ENCODE assay signal across 8 mouse cellular contexts in the genomic region with DNA sequence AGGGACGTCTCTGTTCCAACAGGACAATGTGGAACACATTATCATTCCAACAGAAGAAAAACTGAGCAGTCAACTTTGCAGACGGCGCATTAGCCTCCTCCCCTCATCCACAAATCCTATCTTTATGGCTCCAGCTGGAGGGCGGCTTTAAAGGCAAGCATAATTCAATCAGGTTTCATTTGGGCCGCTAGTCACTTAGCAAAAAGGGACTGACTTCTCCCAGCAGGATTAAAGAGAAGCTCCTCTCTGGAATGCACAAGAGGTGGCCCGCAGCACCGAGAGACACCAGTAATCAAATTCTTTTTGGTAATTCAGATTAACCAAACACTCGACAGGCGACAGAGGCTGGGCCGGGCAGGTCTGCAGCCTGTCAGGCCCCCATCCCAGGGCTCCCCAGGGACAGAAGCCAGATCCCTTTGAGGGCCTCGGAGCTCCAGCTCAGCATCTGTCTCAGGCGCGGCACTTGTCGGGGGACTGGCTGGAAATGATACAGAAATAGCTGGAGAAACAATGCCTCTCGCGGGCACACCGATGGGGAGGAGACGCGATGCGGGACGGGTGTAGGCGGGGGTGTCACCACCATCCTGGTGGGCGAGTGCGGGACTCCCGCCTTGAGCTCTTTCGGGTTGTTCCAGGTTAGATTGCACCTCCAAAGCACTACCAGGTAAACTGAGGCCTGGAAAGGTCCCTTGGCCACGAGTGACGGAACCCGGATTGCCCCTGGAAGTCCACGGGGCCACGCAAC. TPM values are rescaled to one million over a fixed set of nuclear protein-coding genes. Genes with fewer than 3 reads are reported as not detected.
DNase-seq lines count a peak whose midpoint lies in the region; ATAC-seq and TF ChIP-seq lines count a peak whose summit lies in the region.

No protein-coding gene starts in this region.

- intact Hi-C loops in heart, postnatal 10 days (cut with DNase I) = loop anchor here (2.0 kb wide), 1 partner anchor 71 kb away; no protein-coding TSS in a partner anchor

- no peak for TF ChIP-seq POLR2A in spleen, adult 2 months (IDR thresholded peaks at IDR 0.05; ENCODE audit: low read depth, low read length)
- TF ChIP-seq POLR2A in lung, adult 2 months (IDR thresholded peaks at IDR 0.05; ENCODE audit: borderline replicate concordance, extremely low read depth, low read depth, low read length) = no peak

- DNase-seq in spleen, adult 2 months (ENCODE audit: low read depth in 1 of 2, low spot score in 2 of 2) = no peak
- no peak for DNase-seq in spleen, postnatal 14 days (ENCODE audit: low spot score in 2 of 2)
- peak; percentile 51 to 59 for DNase-seq in heart, postnatal 10 days
- DNase-seq in layer of hippocampus, adult 18-20 months (ENCODE audit: low spot score in 2 of 2) = peak; percentile 32 to 53
- peak; percentile 52 for DNase-seq in lung, adult 2 months
- peak; percentile 63 for DNase-seq in retina, postnatal 1 day

- H3K9me3 ChIP-seq in forebrain, embryonic 15.5 days = no peaks in the 10 kb centered on the region

- H3K36me3 ChIP-seq in spleen, adult 2 months (ENCODE audit: control insufficient read depth, insufficient read depth, low read length) = no peaks in the 10 kb centered on the region
- H3K36me3 ChIP-seq in forebrain, embryonic 15.5 days = no peaks in the 10 kb centered on the region

- H3K4me2 ChIP-seq in forebrain, embryonic 15.5 days (replicated peaks) = peak overlapping the region; percentile 88

- H3K4me1 ChIP-seq in spleen, adult 2 months (ENCODE audit: control insufficient read depth, insufficient read depth, insufficient read length) = peaks cover 4% of the 10 kb centered on the region; the same call in 1 of the 2 replicates
- peaks cover 17% of the 10 kb centered on the region for H3K4me1 ChIP-seq in forebrain, embryonic 15.5 days
- H3K4me1 ChIP-seq in lung, adult 2 months (ENCODE audit: control insufficient read depth, insufficient read depth, low read length) = peaks cover 5% of the 10 kb centered on the region

- no peak; the same call in none of the 2 replicates for ATAC-seq in forebrain, embryonic 15.5 days (replicated peaks)
- no peak for ATAC-seq in erythroid progenitor cell, adult 5-6 weeks (replicated peaks; ENCODE audit: low FRiP score, poor library complexity, severe bottlenecking)

- WGBS in spleen, adult 2 months = 17% methylated on average over 31 of the region's 31 CpGs
- WGBS in forebrain, embryonic 15.5 days = 3% methylated on average over 31 of the region's 31 CpGs
- WGBS in lung, adult 2 months = 10% methylated on average over 31 of the region's 31 CpGs

- peak overlapping the region; percentile 54 for H3K9ac ChIP-seq in forebrain, embryonic 15.5 days (replicated peaks)

- H3K27me3 ChIP-seq in spleen, adult 2 months (ENCODE audit: control insufficient read depth, insufficient read depth, low read length) = peaks cover 8% of the 10 kb centered on the region
- 0 out of 2 replicates have a peak, but pooled peaks cover 3% of the 10 kb centered on the region for H3K27me3 ChIP-seq in forebrain, embryonic 15.5 days

- TF ChIP-seq CTCF in spleen, adult 2 months (IDR thresholded peaks at IDR 0.05; ENCODE audit: extremely low read depth, insufficient read depth, insufficient read length, insufficient replicate concordance) = no peak
- TF ChIP-seq CTCF in lung, adult 2 months (IDR thresholded peaks at IDR 0.05; ENCODE audit: insufficient read depth, low read length) = no peak

- H3K4me3 ChIP-seq in spleen, adult 2 months (ENCODE audit: extremely low read depth, insufficient read depth, insufficient read length) = peak overlapping the region; percentile 38; the same call in 1 of the 2 replicates
- peak overlapping the region; percentile 63 for H3K4me3 ChIP-seq in forebrain, embryonic 15.5 days
- H3K4me3 ChIP-seq in lung, adult 2 months (replicated peaks; ENCODE audit: extremely low read depth, low read depth, low read length) = peak overlapping the region; percentile 66

- no peak overlapping the region for H3K27ac ChIP-seq in spleen, adult 2 months (ENCODE audit: insufficient read depth, low read length)
- H3K27ac ChIP-seq in forebrain, embryonic 15.5 days (replicated peaks) = peak overlapping the region; percentile 23; the same call in 1 of the 2 replicates

RNA-seq across cellular contexts. Expression of a gene that starts 0.8 kb away (rescaled TPM):
- polyA plus RNA-seq in spleen, adult 2 months (2012; rRNA removed) = 0.25 and 0.45 TPM in 2 replicates
- polyA plus RNA-seq in forebrain, embryonic 15.5 days (2015; fragmentation: Nextera tagmentation; extraction: Ambion mirVana) = 11.0 and 14.4 TPM in 2 replicates
- total RNA-seq in heart, postnatal 10 days (2021) = 1 to 10 TPM; 2.8 to 3.4 TPM
- 10 to 100 TPM; 12.3 to 13.3 TPM for total RNA-seq in layer of hippocampus, adult 18-20 months (2021)
- polyA plus RNA-seq in lung, adult 2 months (2012; rRNA removed) = 36.0 and 40.6 TPM in 2 replicates
- total RNA-seq in erythroid progenitor cell, adult 5-6 weeks (2015; ENCODE audit: low replicate concordance) = not detected in 2 replicates
- total RNA-seq in erythroid progenitor cell, adult 5-6 weeks (2017; ENCODE audit: low replicate concordance) = not detected in 2 replicates

RNA-seq across cellular contexts. Expression of a gene that starts 20.3 kb away (rescaled TPM):
- polyA plus RNA-seq in spleen, adult 2 months (2012; rRNA removed) = not detected in 2 replicates
- 0.08 and 0.15 TPM in 2 replicates for polyA plus RNA-seq in forebrain, embryonic 15.5 days (2015; fragmentation: Nextera tagmentation; extraction: Ambion mirVana)
- under 1 TPM; 0.12 to 0.17 TPM for total RNA-seq in heart, postnatal 10 days (2021)
- under 1 TPM; 0.54 to 0.86 TPM for total RNA-seq in layer of hippocampus, adult 18-20 months (2021)
- 0.10 and 0.14 TPM in 2 replicates for polyA plus RNA-seq in lung, adult 2 months (2012; rRNA removed)
- total RNA-seq in erythroid progenitor cell, adult 5-6 weeks (2015; ENCODE audit: low replicate concordance) = not detected in 2 replicates
- total RNA-seq in erythroid progenitor cell, adult 5-6 weeks (2017; ENCODE audit: low replicate concordance) = not detected in 2 replicates

RNA-seq across cellular contexts. Expression of a gene that starts 58.5 kb away (rescaled TPM):
- polyA plus RNA-seq in spleen, adult 2 months (2012; rRNA removed) = 0.18 TPM in 1 of 2 replicates, not detected in the other
- 76.8 and 79.9 TPM in 2 replicates for polyA plus RNA-seq in forebrain, embryonic 15.5 days (2015; fragmentation: Nextera tagmentation; extraction: Ambion mirVana)
- total RNA-seq in heart, postnatal 10 days (2021) = 1 to 10 TPM in 1 of 2 experiments, under 1 TPM in 1; 0.82 to 3.3 TPM
- 100 to 1,000 TPM; 160 to 165 TPM for total RNA-seq in layer of hippocampus, adult 18-20 months (2021)
- polyA plus RNA-seq in lung, adult 2 months (2012; rRNA removed) = 0.03 and 0.14 TPM in 2 replicates
- total RNA-seq in erythroid progenitor cell, adult 5-6 weeks (2015; ENCODE audit: low replicate concordance) = not detected in 2 replicates
- not detected in 2 replicates for total RNA-seq in erythroid progenitor cell, adult 5-6 weeks (2017; ENCODE audit: low replicate concordance)

Comparison
In these comparisons a context has a peak if more than half of its experiments do, and no peak if none do; other contexts are left out.
1. DNase-seq: peak in heart, postnatal 10 days (2 of 2), layer of hippocampus, adult 18-20 months (2 of 2), lung, adult 2 months (single experiment) and retina, postnatal 1 day (single experiment); none in spleen, adult 2 months (0 of 2) and spleen, postnatal 14 days (0 of 2).
2. RNA of a gene that starts 58.5 kb away (total RNA-seq): 160 to 165 TPM in layer of hippocampus, adult 18-20 months; 0.82 to 3.3 TPM in heart, postnatal 10 days and not detected in erythroid progenitor cell, adult 5-6 weeks; every median in the first group is over 10 times any median in the second.
3. Peak in every context shown above with its lines, with median percentiles within 50 percentile points of each other: H3K4me3 ChIP-seq.